Mouse (Mus musculus) T-helper 2 cell (primary cell): ENCODE data around the gene Lamtor2.

Source experiments
- in situ Hi-C: fragments of 300-600 bp; cut with MboI, MseI; formaldehyde crosslinking; loops from one replicate; pipeline ENCODE4 v1.15.1; 2025; ENCODE audit warnings: high pct_unique_total_duplicates

Gene Lamtor2

GRCm38 (mm10) chr3:88543174-88543573, 9.7 kb downstream of the Lamtor2 start:
- in situ Hi-C loops = no loop called here

GRCm38 (mm10) chr3:88542486-88542885, 10.4 kb downstream of the Lamtor2 start:
- in situ Hi-C loops = no loop called here

- in situ Hi-C loops = no loop called here
These were observed 11.1 kb downstream of the Lamtor2 start for GRCm38 (mm10) chr3:88541622-88542401.

GRCm38 (mm10) chr3:88540085-88540484, 12.8 kb downstream of the Lamtor2 start:
- in situ Hi-C loops = no loop called here

GRCm38 (mm10) chr3:88539397-88539796, 13.5 kb downstream of the Lamtor2 start:
- in situ Hi-C loops = no loop called here

GRCm38 (mm10) chr3:88538271-88539145, 14.4 kb downstream of the Lamtor2 start:
- in situ Hi-C loops = no loop called here

GRCm38 (mm10) chr3:88537146-88537545, 15.7 kb downstream of the Lamtor2 start:
- in situ Hi-C loops = no loop called here

GRCm38 (mm10) chr3:88536103-88536930, 16.6 kb downstream of the Lamtor2 start:
- in situ Hi-C loops = no loop called here

- in situ Hi-C loops = no loop called here
These were observed 17.3 kb downstream of the Lamtor2 start for GRCm38 (mm10) chr3:88535527-88535926.

- in situ Hi-C loops = no loop called here
These were observed 17.9 kb downstream of the Lamtor2 start for GRCm38 (mm10) chr3:88535005-88535404.

- in situ Hi-C loops = no loop called here
These were observed 19.2 kb downstream of the Lamtor2 start for GRCm38 (mm10) chr3:88533706-88534105.

- in situ Hi-C loops = no loop called here
These were observed 20.0 kb downstream of the Lamtor2 start for GRCm38 (mm10) chr3:88532689-88533511.

- in situ Hi-C loops = no loop called here
These were observed 20.6 kb downstream of the Lamtor2 start, which contains the start of gene Mex3a for GRCm38 (mm10) chr3:88532299-88532674. Gene Mex3a (plus strand): TSS chr3:88532395.

GRCm38 (mm10) chr3:88531348-88532298, 21.3 kb downstream of the Lamtor2 start:
- in situ Hi-C loops = no loop called here

GRCm38 (mm10) chr3:88530082-88530864, 22.6 kb downstream of the Lamtor2 start:
- in situ Hi-C loops = no loop called here

- in situ Hi-C loops = no loop called here
These were observed 23.5 kb downstream of the Lamtor2 start for GRCm38 (mm10) chr3:88529204-88530000.

GRCm38 (mm10) chr3:88528646-88529045, 24.2 kb downstream of the Lamtor2 start:
- in situ Hi-C loops = no loop called here

- in situ Hi-C loops = no loop called here
These were observed 25.3 kb downstream of the Lamtor2 start for GRCm38 (mm10) chr3:88527565-88527964.
